In genomic region chr3:59025193-59025535, GRCm38 (mm10) we compare ENCODE assay signal across 27 mouse cellular contexts. TPM values are rescaled to one million over a fixed set of nuclear protein-coding genes. Genes with fewer than 3 reads are reported as not detected.
A peak's percentile ranks its signal among the peaks of the same experiment; 100 is the strongest.
DNase-seq lines count a peak whose midpoint lies in the region; ATAC-seq lines count a peak whose summit lies in the region.
"Had no signal": no experiment of that assay in that cellular context is flagged by ENCODE, and none has a peak within 500 bp of the region (broad histone marks: within the 10 kb centered on the region; RNA-seq: fewer than 3 reads in every experiment).

No protein-coding gene starts in this region.

- H3K4me1 ChIP-seq in heart, embryonic 13.5 days, result peaks cover 62% of the 10 kb centered on the region
- H3K4me1 ChIP-seq in megakaryocyte, embryonic 14.5 days, result peaks cover 99% of the 10 kb centered on the region

- H3K27ac ChIP-seq in heart, embryonic 13.5 days (replicated peaks), result no peak overlapping the region
- H3K27ac ChIP-seq: embryonic facial prominence, embryonic 12.5 days; gastrocnemius, adult 2 months; kidney, embryonic 15.5 days; macrophage; midbrain, embryonic 10.5 days; midbrain, embryonic 15.5 days; neural tube, embryonic 15.5 days had no signal

- WGBS in heart, embryonic 13.5 days, result 26% methylated on average over 4 of the region's 4 CpGs

- peak overlapping the region; percentile 64 for H3K9ac ChIP-seq in heart, embryonic 13.5 days
- H3K9ac ChIP-seq: embryonic facial prominence, embryonic 12.5 days; kidney, embryonic 15.5 days; midbrain, embryonic 15.5 days; neural tube, embryonic 15.5 days had no signal

- H3K36me3 ChIP-seq in heart, embryonic 13.5 days, result no peaks in the 10 kb centered on the region
- H3K36me3 ChIP-seq in megakaryocyte, embryonic 14.5 days (replicated peaks; ENCODE audit: low read length), result peaks cover 25% of the 10 kb centered on the region
- H3K36me3 ChIP-seq: embryonic facial prominence, embryonic 12.5 days; kidney, embryonic 15.5 days; midbrain, embryonic 10.5 days; midbrain, embryonic 15.5 days; neural tube, embryonic 15.5 days had no signal

- intact Hi-C loops in heart, postnatal 14 days (cut with DNase I), result no loop called here

- H3K4me2 ChIP-seq in heart, embryonic 13.5 days, result peak overlapping the region; percentile 47
- H3K4me2 ChIP-seq: embryonic facial prominence, embryonic 12.5 days; kidney, embryonic 15.5 days; midbrain, embryonic 15.5 days; neural tube, embryonic 15.5 days had no signal

- no peak overlapping the region; the same call in 1 of the 2 replicates for H3K4me3 ChIP-seq in heart, embryonic 13.5 days
- peak overlapping the region; percentile 82 for H3K4me3 ChIP-seq in megakaryocyte, embryonic 14.5 days (replicated peaks)
- H3K4me3 ChIP-seq: embryonic facial prominence, embryonic 12.5 days; gastrocnemius, adult 2 months; kidney, embryonic 15.5 days; midbrain, embryonic 10.5 days; midbrain, embryonic 15.5 days; neural tube, embryonic 15.5 days had no signal

- peak; percentile 60 for DNase-seq in heart, adult 11 months
- no peak for DNase-seq in heart, adult 8-10 months (ENCODE audit: low spot score)
- no peak for DNase-seq in heart, postnatal 14 days
- no peak for DNase-seq in MN1 (ENCODE audit: low spot score)
- DNase-seq: adrenal gland, postnatal 14 days; cerebellum, adult 18-20 months; cerebellum, postnatal 10 days; gastrocnemius, adult 2 months; gastrocnemius, postnatal 36 days; kidney, adult 18-20 months; kidney, postnatal 25 days; lung, adult 2 months; lung, postnatal 10 days; retina, postnatal 1 day; right cerebral cortex, postnatal 14 days had no signal

- no peak for ATAC-seq in heart, embryonic 13.5 days (ENCODE audit: extremely low read depth, insufficient number of reproducible peaks, low FRiP score, low TSS enrichment)
- no peak for ATAC-seq in megakaryocyte, adult 5-6 weeks (ENCODE audit: poor library complexity, severe bottlenecking)
- ATAC-seq: forebrain, embryonic 16.5 days; hindbrain, embryonic 16.5 days; midbrain, embryonic 15.5 days had no signal

- no peaks in the 10 kb centered on the region for H3K27me3 ChIP-seq in heart, embryonic 13.5 days (replicated peaks)
- no peaks in the 10 kb centered on the region for H3K27me3 ChIP-seq in megakaryocyte, embryonic 14.5 days (replicated peaks)
- H3K27me3 ChIP-seq: embryonic facial prominence, embryonic 12.5 days; kidney, embryonic 15.5 days; midbrain, embryonic 15.5 days; neural tube, embryonic 15.5 days had no signal

- no peaks in the 10 kb centered on the region for H3K9me3 ChIP-seq in heart, embryonic 13.5 days
- H3K9me3 ChIP-seq in megakaryocyte, embryonic 14.5 days, result no peaks in the 10 kb centered on the region
- H3K9me3 ChIP-seq: embryonic facial prominence, embryonic 12.5 days; kidney, embryonic 15.5 days; midbrain, embryonic 10.5 days; midbrain, embryonic 15.5 days; neural tube, embryonic 15.5 days had no signal

RNA-seq across cellular contexts. Expression of gene Med12l, which starts 19.5 kb away (rescaled TPM):
- total RNA-seq in heart, adult 8-10 months (2022), result 1 to 10 TPM; 6.1 to 9.3 (median 6.6) TPM
- polyA plus RNA-seq in heart, embryonic 13.5 days (2015; fragmentation: Nextera tagmentation; extraction: Ambion mirVana), result 2.2 and 2.3 TPM in 2 replicates
- 1 to 10 TPM; 8.7 to 9.7 TPM for total RNA-seq in heart, postnatal 14 days (2021)
- 12.6 and 12.7 TPM in 2 replicates for polyA plus RNA-seq in megakaryocyte, embryonic 14.5 days (2012; ENCODE audit: insufficient read depth, low replicate concordance)
- 0.20 and 0.25 TPM in 2 replicates for total RNA-seq in megakaryocyte, adult 5-6 weeks (2015)
- 0.29 and 0.45 TPM in 2 replicates for total RNA-seq in megakaryocyte, adult 5-6 weeks (2017)
- total RNA-seq: MEL had no signal

Comparison
In these comparisons a context has a peak if more than half of its experiments do, and no peak if none do; other contexts are left out.
1. RNA of gene Med12l, which starts 19.5 kb away (total RNA-seq): 8.7 to 9.7 TPM in heart, postnatal 14 days and 6.1 to 9.3 TPM in heart, adult 8-10 months; 0.20 to 0.45 TPM in megakaryocyte, adult 5-6 weeks; every median in the first group is over 4 times any median in the second.